Mouse (Mus musculus) MEL (cell line): ENCODE measurements around the gene Cib4.

Source experiments
- CTCF ChIP-seq, 3 experiments: IDR thresholded peaks in 2 of 3; conservative IDR thresholded peaks in 1 of 3; 2 replicates each; pipeline ENCODE4 v1.5.1; 2011 to 2012; ENCODE audit warnings: low read length in 3 of 3, low read depth in 2 of 3, mild to moderate bottlenecking in 2 of 3, improper control_type of control experiment in 1 of 3, inconsistent platforms in 1 of 3, mixed read lengths in 1 of 3, moderate library complexity in 1 of 3; ENCODE audit not compliant: control insufficient read depth in 1 of 3, insufficient read depth in 1 of 3, poor library complexity in 1 of 3, severe bottlenecking in 1 of 3
- EP300 ChIP-seq, 2 experiments: IDR thresholded peaks; 2 replicates each; pipeline ENCODE4 v1.6.1; 2011; ENCODE audit warnings: improper control_type of control experiment in 2 of 2, low read length in 2 of 2, low read depth in 1 of 2, mild to moderate bottlenecking in 1 of 2
- MAFK ChIP-seq: IDR thresholded peaks from 2 replicates; pipeline ENCODE4 v1.6.1; 2011; ENCODE audit warnings: low read depth, mild to moderate bottlenecking, low read length, improper control_type of control experiment, borderline replicate concordance
- POLR2A ChIP-seq, 2 experiments: IDR thresholded peaks; 2 replicates each; pipeline ENCODE4 v1.6.1; 2011 to 2012; ENCODE audit warnings: low read length in 2 of 2, mild to moderate bottlenecking in 2 of 2, control low read depth in 1 of 2, improper control_type of control experiment in 1 of 2, low read depth in 1 of 2, moderate library complexity in 1 of 2; ENCODE audit not compliant: control insufficient read depth in 1 of 2, insufficient read depth in 1 of 2, poor library complexity in 1 of 2
- TAL1 ChIP-seq: IDR thresholded peaks from 2 replicates; pipeline ENCODE4 v1.6.1; 2012; ENCODE audit warnings: mild to moderate bottlenecking, inconsistent platforms, low read length, moderate library complexity, mixed read lengths
- TCF12 ChIP-seq: IDR thresholded peaks from 2 replicates; pipeline ENCODE4 v1.6.1; 2014; ENCODE audit warnings: low read depth, mild to moderate bottlenecking, inconsistent platforms, low read length, improper control_type of control experiment, moderate library complexity
- ZC3H11A ChIP-seq: IDR thresholded peaks from 2 replicates; pipeline ENCODE4 v1.6.1; 2012; ENCODE audit warnings: low read depth, mild to moderate bottlenecking, inconsistent platforms, low read length, improper control_type of control experiment

DNA sequence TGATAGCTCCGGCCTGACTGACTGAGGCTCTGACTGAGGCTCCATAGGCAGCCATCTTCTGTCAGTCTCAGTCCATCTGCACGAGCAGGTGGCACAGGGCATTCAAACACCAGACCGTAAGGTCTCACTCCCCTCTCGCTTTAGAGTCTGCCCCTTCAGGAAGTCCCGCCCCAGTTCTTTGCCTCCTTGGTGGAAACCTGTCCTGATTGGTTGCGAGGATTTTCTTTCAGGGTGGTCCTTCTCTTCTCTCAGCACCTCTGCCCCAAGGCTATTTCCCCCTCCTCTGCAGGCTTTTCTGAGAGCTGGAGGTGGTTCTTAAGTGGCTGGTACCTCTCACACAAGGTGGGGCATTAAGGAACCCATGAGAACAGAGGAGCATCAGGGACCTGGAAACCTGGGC, 75.2 kb downstream of the Cib4 start:
- TF ChIP-seq EP300 (IDR thresholded peaks at IDR 0.05; ENCODE audit: low read depth in 1 of 2, low read length in 2 of 2) = no peak
- TF ChIP-seq MAFK = no peak
- no peak for TF ChIP-seq POLR2A (IDR thresholded peaks at IDR 0.05; ENCODE audit: control insufficient read depth in 1 of 2, insufficient read depth in 1 of 2, low read depth in 1 of 2, low read length in 2 of 2, poor library complexity in 1 of 2)
- no peak for TF ChIP-seq TCF12
- TF ChIP-seq ZC3H11A = no peak
- no peak for TF ChIP-seq CTCF (IDR thresholded peaks at IDR 0.05 in 2 of 3, conservative IDR thresholded peaks at IDR 0.05 in 1 of 3; ENCODE audit: control insufficient read depth in 1 of 3, insufficient read depth in 1 of 3, low read depth in 2 of 3, low read length in 3 of 3, poor library complexity in 1 of 3, severe bottlenecking in 1 of 3)
- TF ChIP-seq TAL1 = no peak
